Mouse (Mus musculus) ES-Bruce4 (cell line): Measurements from ENCODE around the gene Fars2. TPM values are rescaled to one million over a fixed set of nuclear protein-coding genes. Genes with fewer than 3 reads are reported as not detected.

ENCODE experiments used
- H3K27ac ChIP-seq: 2 replicates; pipeline ENCODE4 v1.5.1; 2012; ENCODE audit warnings: low read length, inconsistent platforms; ENCODE audit not compliant: insufficient read depth
- H3K27me3 ChIP-seq: 2 replicates; pipeline ENCODE4 v1.6.1; 2012; ENCODE audit warnings: mild to moderate bottlenecking, low read length, inconsistent platforms; ENCODE audit not compliant: control insufficient read depth, poor library complexity, insufficient read depth, severe bottlenecking
- H3K36me3 ChIP-seq: 2 replicates; pipeline ENCODE4 v1.6.1; 2012; ENCODE audit warnings: inconsistent platforms, mild to moderate bottlenecking, low read length, moderate library complexity; ENCODE audit not compliant: control insufficient read depth, poor library complexity, insufficient read depth, severe bottlenecking
- H3K4me1 ChIP-seq: one replicate; pipeline ENCODE4 v1.8.1; 2011; ENCODE audit warnings: low read length; ENCODE audit not compliant: control insufficient read depth, insufficient read depth
- H3K4me3 ChIP-seq: 2 replicates; pipeline ENCODE4 v1.5.1; 2011; ENCODE audit warnings: low read depth, mild to moderate bottlenecking, low read length
- H3K9ac ChIP-seq: 2 replicates; pipeline ENCODE4 v1.6.1; 2012; ENCODE audit warnings: low read depth, mild to moderate bottlenecking, inconsistent platforms; ENCODE audit not compliant: poor library complexity, severe bottlenecking
- H3K9me3 ChIP-seq: replicated peaks from 2 replicates; pipeline ENCODE4 v1.6.1; 2012; ENCODE audit warnings: mild to moderate bottlenecking, low read length, inconsistent platforms; ENCODE audit not compliant: control insufficient read depth, poor library complexity, insufficient read depth, severe bottlenecking
- CTCF ChIP-seq: IDR thresholded peaks from one replicate; pipeline ENCODE4 v1.8.1; 2011; ENCODE audit warnings: low read depth, low read length
- EP300 ChIP-seq: IDR thresholded peaks from 2 replicates; pipeline ENCODE4 v1.6.1; 2011; ENCODE audit warnings: low read depth, low read length; ENCODE audit not compliant: insufficient read depth
- POLR2A ChIP-seq: IDR thresholded peaks from one replicate; pipeline ENCODE4 v1.8.1; 2011; ENCODE audit warnings: low read length; ENCODE audit not compliant: insufficient read depth
- polyA plus RNA-seq: library from polyadenylated mRNA; stranded (reverse); fragments of >200 nt; gene quantifications from 2 replicates; pipeline ENCODE4 v1.2.4, GENCODE M21; 2011; ENCODE audit warnings: low read depth; ENCODE audit not compliant: missing spikeins, insufficient read depth, insufficient read length

Gene Fars2
- polyA plus RNA-seq, 1 experiment = 23.3 TPM

- Histone ChIP-seq H3K36me3 (no peaks in the 10 kb centered on the region), H3K4me3 (no peak overlapping the region), H3K9ac (no peak overlapping the region), H3K27me3 (no peaks in the 10 kb centered on the region), H3K4me1 (no peaks in the 10 kb centered on the region), H3K27ac (no peak overlapping the region), H3K9me3 (no peaks in the 10 kb centered on the region)
- TF ChIP-seq EP300 = no peak
These were observed 466.4 kb downstream of the Fars2 start for GRCm38 (mm10) chr13:36583481-36584151.

GRCm38 (mm10) chr13:36584197-36584596 is 467.0 kb downstream of the Fars2 start:
- Histone ChIP-seq H3K27me3 (no peaks in the 10 kb centered on the region), H3K9me3 (no peaks in the 10 kb centered on the region), H3K4me3 (no peak overlapping the region), H3K4me1 (no peaks in the 10 kb centered on the region), H3K36me3 (no peaks in the 10 kb centered on the region), H3K9ac (no peak overlapping the region), H3K27ac (no peak overlapping the region)
- no peak for TF ChIP-seq EP300
- no peak for TF ChIP-seq POLR2A
- no peak for TF ChIP-seq CTCF

GRCm38 (mm10) chr13:36589092-36589491 is 471.9 kb downstream of the Fars2 start:
- Histone ChIP-seq H3K9ac (no peak overlapping the region), H3K4me3 (no peak overlapping the region), H3K4me1 (no peaks in the 10 kb centered on the region), H3K36me3 (no peaks in the 10 kb centered on the region), H3K27ac (no peak overlapping the region), H3K9me3 (no peaks in the 10 kb centered on the region), H3K27me3 (no peaks in the 10 kb centered on the region)
- TF ChIP-seq EP300 (no peak), CTCF (no peak), POLR2A (no peak)

GRCm38 (mm10) chr13:36592291-36592690 is 475.1 kb downstream of the Fars2 start:
- Histone ChIP-seq H3K4me1 (no peaks in the 10 kb centered on the region), H3K27ac (no peak overlapping the region), H3K36me3 (no peaks in the 10 kb centered on the region), H3K4me3 (no peak overlapping the region), H3K27me3 (no peaks in the 10 kb centered on the region), H3K9me3 (no peaks in the 10 kb centered on the region), H3K9ac (no peak overlapping the region)
- no peak for TF ChIP-seq CTCF
- no peak for TF ChIP-seq POLR2A
- no peak for TF ChIP-seq EP300

- Histone ChIP-seq H3K9ac (no peak overlapping the region), H3K4me3 (no peak overlapping the region), H3K27ac (no peak overlapping the region), H3K4me1 (no peaks in the 10 kb centered on the region), H3K27me3 (no peaks in the 10 kb centered on the region), H3K36me3 (no peaks in the 10 kb centered on the region), H3K9me3 (peaks cover 5% of the 10 kb centered on the region)
- TF ChIP-seq EP300 (no peak), CTCF (no peak), POLR2A (no peak)
These were observed 489.5 kb downstream of the Fars2 start for GRCm38 (mm10) chr13:36606717-36607116.

GRCm38 (mm10) chr13:36607871-36608270 is 490.7 kb downstream of the Fars2 start:
- Histone ChIP-seq H3K4me3 (no peak overlapping the region), H3K36me3 (no peaks in the 10 kb centered on the region), H3K9me3 (peaks cover 16% of the 10 kb centered on the region), H3K27ac (no peak overlapping the region), H3K4me1 (no peaks in the 10 kb centered on the region), H3K9ac (no peak overlapping the region), H3K27me3 (no peaks in the 10 kb centered on the region)
- TF ChIP-seq POLR2A (no peak), EP300 (no peak)
